Mouse (Mus musculus) naive thymus-derived CD4-positive, alpha-beta T cell, adult 2 months (primary cell): Measurements from ENCODE around the gene Pbld2.
"Not testable (repeated sequence)": the region's sequence is repeated elsewhere in the genome, so short reads cannot be mapped to it uniquely, and the experiment has no call there.

Source experiments
- DNase-seq: peaks from one replicate; pipeline ENCODE4 v3.0.0-alpha.2; 2011; ENCODE audit warnings: low read depth

Pbld2 gene

DNA sequence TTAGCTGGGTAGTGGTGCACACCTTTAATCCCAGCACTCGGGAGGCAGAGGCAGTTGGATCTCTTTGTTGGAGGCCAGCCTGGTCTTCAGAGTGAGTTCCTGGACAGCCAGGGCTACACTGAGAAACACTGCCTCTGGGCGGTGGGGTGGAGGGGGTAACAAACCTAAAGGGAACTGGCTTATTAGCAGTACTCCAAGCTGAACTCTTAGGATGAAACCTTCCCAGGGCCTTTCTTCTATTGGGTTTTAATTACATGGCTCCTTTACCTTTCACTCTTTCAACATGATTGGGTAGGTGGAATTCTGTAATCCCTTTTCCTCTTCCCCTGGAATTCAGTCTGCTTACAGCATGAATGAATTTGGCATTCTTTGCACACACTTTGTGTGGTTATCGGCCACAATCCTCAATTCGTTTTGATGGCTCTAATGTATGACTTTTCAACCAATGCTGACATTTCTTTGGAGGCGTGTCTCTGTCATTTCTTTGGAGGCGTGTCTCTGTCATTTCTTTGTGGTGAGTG lies 1.4 kb downstream of the Pbld2 start:
- peak; percentile 44 for DNase-seq

- no peak for DNase-seq
These were observed 2.2 kb downstream of the Pbld2 start for GRCm38 (mm10) chr10:63026156-63026794.

- no peak for DNase-seq
These were observed 2.7 kb downstream of the Pbld2 start for GRCm38 (mm10) chr10:63026795-63027160.

DNA sequence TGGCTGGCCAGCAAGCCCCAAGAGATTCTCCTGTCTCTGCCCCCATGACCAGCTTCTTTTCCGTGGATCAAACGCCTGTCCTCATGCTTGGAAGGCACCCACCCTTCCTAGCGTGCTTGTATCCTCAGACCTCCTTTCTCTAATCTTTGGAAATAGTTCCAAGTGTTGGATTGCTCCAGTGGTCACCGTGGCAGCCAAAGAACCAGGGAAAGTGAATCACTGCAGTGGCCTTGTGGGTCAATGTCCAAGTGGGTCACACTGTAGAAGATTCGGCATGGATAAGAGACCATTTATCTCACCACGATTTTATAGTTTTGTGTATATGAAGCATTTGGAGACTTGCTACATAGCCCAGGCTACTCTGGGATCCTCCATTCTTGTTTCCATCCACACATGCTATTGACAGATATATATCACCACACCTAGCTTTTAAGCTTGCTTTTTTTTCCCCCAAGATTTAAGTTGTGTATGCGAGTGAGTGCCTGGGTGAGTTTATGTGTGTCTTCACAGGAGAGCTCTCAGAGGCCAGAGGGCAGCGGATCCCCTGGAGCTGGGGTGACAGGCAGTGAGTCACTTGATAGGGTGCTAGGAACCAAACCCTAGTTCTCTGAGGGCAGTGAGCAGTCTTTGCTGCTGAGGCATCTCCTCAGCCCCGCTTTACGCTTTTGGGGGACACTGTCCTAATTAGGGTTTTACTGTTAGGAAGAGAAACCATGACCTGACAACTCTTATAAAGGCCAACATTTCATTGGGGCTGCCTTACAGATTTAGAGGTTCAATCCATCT lies 3.5 kb downstream of the Pbld2 start:
- DNase-seq, result no peak

- no peak for DNase-seq
These were observed 4.3 kb downstream of the Pbld2 start for GRCm38 (mm10) chr10:63028396-63028795.

DNA sequence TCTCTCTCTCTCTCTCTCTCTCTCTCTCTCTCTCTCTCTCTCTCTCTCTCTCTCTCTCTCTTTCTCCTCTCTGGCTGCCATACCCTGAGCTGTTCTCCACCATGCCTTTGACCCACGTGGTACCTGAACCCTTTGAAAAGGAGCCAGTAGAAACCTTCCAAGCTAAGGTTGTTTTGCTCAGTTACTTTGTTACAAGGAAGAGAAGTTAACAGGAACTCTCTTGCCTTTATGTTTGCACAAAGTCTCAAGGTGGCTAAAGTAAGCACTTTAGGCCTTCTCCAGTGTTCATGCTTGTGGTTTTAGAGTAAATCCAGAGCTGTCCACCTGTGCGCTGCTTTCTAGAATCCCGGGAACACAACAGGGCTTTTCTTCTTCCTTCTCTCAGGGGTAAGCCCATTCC lies 8.2 kb downstream of the Pbld2 start:
- DNase-seq, result no peak

GRCm38 (mm10) chr10:63032956-63033355 lies 8.8 kb downstream of the Pbld2 start:
- DNase-seq, result no peak

GRCm38 (mm10) chr10:63038571-63039320 lies 14.6 kb downstream of the Pbld2 start:
- no peak for DNase-seq

GRCm38 (mm10) chr10:63039867-63040628 lies 15.9 kb downstream of the Pbld2 start:
- DNase-seq, result no peak

GRCm38 (mm10) chr10:63043154-63043553 lies 19.0 kb downstream of the Pbld2 start:
- peak; percentile 15 for DNase-seq

- DNase-seq, result no peak
These were observed 23.6 kb downstream of the Pbld2 start for GRCm38 (mm10) chr10:63047751-63048150.

DNA sequence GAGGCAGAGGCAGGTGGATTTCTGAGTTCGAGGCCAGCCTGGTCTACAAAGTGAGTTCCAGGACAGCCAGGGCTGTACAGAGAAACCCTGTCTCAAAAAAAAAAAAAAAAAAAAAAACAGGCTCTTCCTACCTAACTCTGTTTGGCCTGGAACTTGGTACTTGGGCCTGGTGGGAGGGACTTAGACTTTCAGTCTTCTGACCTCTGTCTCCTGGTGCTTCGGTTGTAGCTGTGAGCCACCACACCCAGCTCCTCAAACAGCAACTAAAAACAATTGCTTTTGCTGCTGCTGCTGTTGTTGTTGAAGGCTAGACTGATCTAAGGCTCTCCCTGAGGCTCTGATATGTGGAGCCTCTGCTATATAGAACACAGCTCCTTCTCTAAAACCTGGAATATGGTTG lies 25.0 kb downstream of the Pbld2 start:
- DNase-seq, result no peak

GRCm38 (mm10) chr10:63051267-63051666 lies 27.2 kb downstream of the Pbld2 start:
- no peak for DNase-seq

- no peak for DNase-seq
These were observed 27.9 kb downstream of the Pbld2 start for GRCm38 (mm10) chr10:63052011-63052410.

DNA sequence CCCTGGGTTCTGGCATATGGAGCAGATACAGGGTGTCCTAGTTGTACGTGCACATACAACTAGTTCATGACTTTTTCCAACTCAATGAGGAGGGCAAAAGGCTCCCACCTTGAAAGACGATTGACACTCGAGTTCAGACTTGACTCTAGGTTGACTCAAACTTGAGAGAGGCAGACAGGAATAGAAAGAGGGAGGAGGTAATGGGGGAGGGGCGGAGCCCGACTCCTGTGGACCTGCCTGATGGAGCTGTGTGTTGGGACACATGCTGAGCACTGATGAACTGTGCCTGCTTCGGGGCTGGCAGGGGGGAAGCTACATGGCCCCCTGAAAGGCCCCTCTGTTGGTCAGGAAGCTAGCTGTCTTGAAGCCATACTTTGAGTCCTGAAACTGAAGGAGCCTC lies 28.9 kb downstream of the Pbld2 start:
- DNase-seq, result no peak

- not testable (repeated sequence) for DNase-seq
These were observed 30.0 kb downstream of the Pbld2 start for GRCm38 (mm10) chr10:63054071-63054470.

GRCm38 (mm10) chr10:63054586-63054985 lies 30.5 kb downstream of the Pbld2 start:
- DNase-seq, result peak; percentile 21

DNA sequence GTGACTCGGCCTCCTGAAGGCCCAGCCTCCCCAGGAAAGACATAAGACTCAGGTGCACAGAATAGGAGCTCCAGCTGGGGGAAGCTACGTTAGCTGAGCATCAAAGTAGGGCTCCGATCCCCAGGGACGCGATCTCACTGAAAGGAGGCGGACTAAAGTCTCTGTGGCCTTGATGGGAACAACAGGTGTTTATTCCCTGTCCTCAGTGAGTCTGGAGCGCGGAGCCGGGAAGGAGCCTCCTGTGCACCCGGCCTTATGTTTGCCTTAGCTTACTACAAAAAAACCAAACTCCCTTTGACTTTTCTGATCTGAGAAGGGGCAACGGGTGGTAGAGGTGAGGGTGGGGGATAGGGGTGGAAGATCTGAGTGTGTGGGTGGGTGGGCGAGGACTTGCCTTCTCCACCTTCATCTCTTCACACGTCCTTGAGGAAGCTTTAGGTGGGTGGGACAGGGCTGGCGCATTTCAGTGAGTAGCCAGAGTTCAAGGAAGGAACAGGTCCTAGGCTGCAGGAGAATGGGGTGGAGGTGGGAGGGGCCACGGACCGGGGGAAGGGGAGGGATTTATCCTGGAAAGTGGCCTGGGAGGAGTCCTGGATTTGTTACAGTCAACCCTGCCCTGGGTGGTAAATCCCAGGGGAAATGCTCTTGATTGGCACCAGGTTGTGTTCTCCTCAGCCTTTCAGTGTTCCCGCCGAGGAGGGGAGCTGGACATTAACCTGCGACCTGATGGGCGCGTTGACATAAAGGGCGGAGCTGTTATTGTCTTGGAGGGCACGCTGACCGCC lies 33.0 kb downstream of the Pbld2 start:
- no peak for DNase-seq

DNA sequence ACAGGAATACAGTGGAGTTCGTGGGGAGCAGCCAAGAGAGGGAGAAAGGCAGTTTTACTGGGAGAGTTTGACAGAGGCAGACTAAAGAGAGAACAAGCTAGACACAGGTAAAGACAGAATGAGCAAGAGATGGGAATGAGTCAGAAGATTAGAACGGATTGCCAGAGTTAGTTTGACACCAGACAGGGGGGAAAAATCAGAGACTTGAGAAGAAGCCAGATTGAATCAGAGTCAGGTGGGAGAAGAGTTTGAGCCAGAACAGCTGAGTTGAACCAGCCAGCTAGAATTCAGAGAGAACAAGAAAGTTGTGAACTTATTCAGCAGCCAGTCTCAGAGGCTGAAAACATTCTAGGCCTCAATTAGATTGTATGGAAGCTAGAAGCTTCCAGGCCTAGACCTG lies 35.7 kb downstream of the Pbld2 start, which contains the start of gene Pbld1:
Gene Pbld1, plus strand, starts transcription at position 301 of the 400 bp plus-strand sequence.
- DNase-seq, result no peak

GRCm38 (mm10) chr10:63060406-63060805 lies 36.3 kb downstream of the Pbld2 start:
- no peak for DNase-seq

- DNase-seq, result no peak
These were observed 37.2 kb downstream of the Pbld2 start for GRCm38 (mm10) chr10:63061266-63061665.
